In genomic region chr11:60492726-60493125, GRCm38 (mm10) we compare ENCODE assay signal across 18 mouse cellular contexts. TPM values are rescaled to one million over a fixed set of nuclear protein-coding genes. Genes with fewer than 3 reads are reported as not detected.
"Had no signal": no experiment of that assay in that cellular context is flagged by ENCODE, and none has a peak within 500 bp of the region (broad histone marks: within the 10 kb centered on the region; RNA-seq: fewer than 3 reads in every experiment).

No protein-coding gene starts in this region.

- H3K27ac ChIP-seq: kidney, embryonic 15.5 days; limb, embryonic 12.5 days; limb, embryonic 15.5 days; liver, embryonic 14.5 days; macrophage; midbrain, embryonic 12.5 days; midbrain, embryonic 15.5 days; neural tube, embryonic 12.5 days; neural tube, embryonic 15.5 days had no signal

- H3K4me1 ChIP-seq: kidney, embryonic 15.5 days; limb, embryonic 12.5 days; limb, embryonic 15.5 days; midbrain, embryonic 12.5 days; midbrain, embryonic 15.5 days; neural tube, embryonic 12.5 days; neural tube, embryonic 15.5 days had no signal

- H3K27me3 ChIP-seq: kidney, embryonic 15.5 days; limb, embryonic 15.5 days; midbrain, embryonic 12.5 days; midbrain, embryonic 15.5 days; neural tube, embryonic 12.5 days; neural tube, embryonic 15.5 days had no signal

- DNase-seq: kidney, postnatal 10 days; kidney, postnatal 36 days; layer of hippocampus, postnatal 36 days; left cerebral cortex, postnatal 4 days; liver, postnatal 0 days; right cerebral cortex, adult 18-20 months; right cerebral cortex, postnatal 14 days; right cerebral cortex, postnatal 4 days; thymus, postnatal 25 days had no signal

- H3K4me3 ChIP-seq: kidney, embryonic 15.5 days; limb, embryonic 12.5 days; limb, embryonic 15.5 days; midbrain, embryonic 12.5 days; midbrain, embryonic 15.5 days; neural tube, embryonic 12.5 days; neural tube, embryonic 15.5 days had no signal

RNA-seq across cellular contexts. Expression of gene Myo15, which starts 23.6 kb away (rescaled TPM):
- polyA plus RNA-seq: macrophage had no signal
